Mouse (Mus musculus) T-helper 17 cell (primary cell): ENCODE data around the gene Lrrtm1.

Source experiments
- in situ Hi-C, 2 experiments: fragments of 300-600 bp; cut with MboI, MseI; formaldehyde crosslinking; loops; 1 replicate in 1 of 2; 2 replicates in 1 of 2; pipeline ENCODE4 v1.15.1; 2025; ENCODE audit warnings: high pct_unique_total_duplicates in 2 of 2

Lrrtm1 gene

GRCm38 (mm10) chr6:77242601-77243406 lies at the start of gene Lrrtm1:
Gene Lrrtm1 (plus strand): TSS chr6:77242689.
- in situ Hi-C loops = no loop called here

DNA sequence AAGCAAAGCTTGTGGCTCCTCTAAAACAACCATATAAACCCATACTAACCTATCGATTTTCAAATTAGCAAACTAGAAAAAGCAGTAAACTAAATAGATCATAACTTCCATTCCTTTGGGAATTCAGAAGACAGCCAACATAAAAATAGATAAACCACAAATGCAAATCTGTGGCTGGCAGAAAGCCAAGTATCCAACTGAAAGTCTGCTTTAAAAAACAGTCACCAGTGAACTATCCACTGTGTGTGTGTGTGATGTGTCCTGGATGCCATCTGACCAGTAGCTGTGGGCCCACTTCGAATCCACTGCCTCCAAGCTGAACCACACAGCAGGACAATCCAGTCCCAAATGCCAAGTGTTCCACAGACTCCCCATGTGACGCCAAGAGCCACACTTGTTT lies 45.8 kb upstream of the Lrrtm1 start:
- in situ Hi-C loops = no loop called here

- in situ Hi-C loops = no loop called here
Observed at GRCm38 (mm10) chr6:77199375-77199774, 43.1 kb upstream of the Lrrtm1 start.

GRCm38 (mm10) chr6:77209183-77209582 lies 33.3 kb upstream of the Lrrtm1 start:
- in situ Hi-C loops = no loop called here

GRCm38 (mm10) chr6:77209929-77210328 lies 32.6 kb upstream of the Lrrtm1 start:
- in situ Hi-C loops = no loop called here

- in situ Hi-C loops = no loop called here
Observed at GRCm38 (mm10) chr6:77213757-77214409, 28.6 kb upstream of the Lrrtm1 start.

GRCm38 (mm10) chr6:77215322-77215721 lies 27.2 kb upstream of the Lrrtm1 start:
- in situ Hi-C loops = no loop called here

GRCm38 (mm10) chr6:77218875-77219274 lies 23.6 kb upstream of the Lrrtm1 start:
- in situ Hi-C loops = no loop called here

DNA sequence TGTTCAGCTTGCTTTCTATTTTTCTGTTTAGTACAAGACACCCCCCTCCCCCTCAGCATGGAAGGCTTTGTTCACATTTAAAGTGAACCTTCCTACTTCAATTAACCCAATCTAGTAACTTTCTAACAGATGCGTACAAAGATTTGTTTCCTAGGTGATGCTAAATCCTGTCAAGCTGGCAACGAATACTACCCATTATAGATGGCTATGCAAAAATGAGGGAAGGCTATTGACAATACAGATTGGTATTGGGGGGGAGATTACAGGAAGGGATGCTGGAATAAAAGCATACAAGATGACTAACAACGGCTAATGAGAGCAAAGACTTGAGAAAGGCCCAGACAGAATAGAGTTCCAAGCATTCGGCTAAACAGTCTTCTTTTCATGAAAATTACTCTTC lies 21.7 kb upstream of the Lrrtm1 start:
- in situ Hi-C loops = no loop called here

- in situ Hi-C loops = no loop called here
Observed at GRCm38 (mm10) chr6:77222849-77223638, 19.4 kb upstream of the Lrrtm1 start.

- in situ Hi-C loops = no loop called here
Observed at GRCm38 (mm10) chr6:77240426-77240825, 2.1 kb upstream of the Lrrtm1 start.

GRCm38 (mm10) chr6:77243541-77244231 lies 1.2 kb downstream of the Lrrtm1 start:
- in situ Hi-C loops = no loop called here

- in situ Hi-C loops = no loop called here
Observed at GRCm38 (mm10) chr6:77253480-77253879, 11.0 kb downstream of the Lrrtm1 start.

GRCm38 (mm10) chr6:77256348-77256747 lies 13.9 kb downstream of the Lrrtm1 start:
- in situ Hi-C loops = no loop called here

DNA sequence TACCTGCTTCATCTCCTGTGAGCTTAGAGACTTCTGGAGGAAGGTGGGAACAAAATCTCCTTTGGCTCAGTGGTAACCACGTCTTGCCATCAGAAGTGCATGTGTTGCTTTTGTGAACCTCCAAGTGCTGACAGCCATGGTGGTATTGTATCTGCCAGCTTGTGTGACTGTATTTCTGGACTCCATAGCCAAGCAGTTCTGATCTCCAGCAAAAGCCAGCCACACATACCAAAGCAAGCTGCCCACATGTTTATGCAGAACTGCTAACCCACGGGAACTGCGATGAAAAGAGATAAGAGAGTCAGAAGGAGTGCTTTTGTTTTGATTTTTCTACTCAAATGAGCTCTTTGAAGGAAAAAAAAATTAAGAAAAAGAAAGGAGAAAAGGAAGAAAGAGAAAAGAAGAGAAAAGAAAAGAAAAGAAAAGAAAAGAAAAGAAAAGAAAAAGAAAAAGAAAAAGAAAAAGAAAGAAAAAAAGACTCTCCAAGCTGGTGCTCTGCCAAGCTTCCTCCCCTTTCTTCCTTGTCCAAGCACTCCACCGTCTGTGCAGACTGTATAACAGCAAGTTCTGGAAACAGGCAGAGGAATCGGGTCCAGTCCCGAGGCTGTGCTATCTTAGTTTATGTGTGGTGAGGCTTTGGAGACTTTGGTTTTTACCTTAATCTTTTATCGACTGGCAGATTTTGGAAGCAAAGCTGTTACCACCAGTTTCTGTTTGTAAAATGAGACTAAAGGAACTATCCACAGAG lies 15.0 kb downstream of the Lrrtm1 start:
- in situ Hi-C loops = no loop called here

GRCm38 (mm10) chr6:77265163-77265562 lies 22.7 kb downstream of the Lrrtm1 start:
- in situ Hi-C loops = no loop called here

DNA sequence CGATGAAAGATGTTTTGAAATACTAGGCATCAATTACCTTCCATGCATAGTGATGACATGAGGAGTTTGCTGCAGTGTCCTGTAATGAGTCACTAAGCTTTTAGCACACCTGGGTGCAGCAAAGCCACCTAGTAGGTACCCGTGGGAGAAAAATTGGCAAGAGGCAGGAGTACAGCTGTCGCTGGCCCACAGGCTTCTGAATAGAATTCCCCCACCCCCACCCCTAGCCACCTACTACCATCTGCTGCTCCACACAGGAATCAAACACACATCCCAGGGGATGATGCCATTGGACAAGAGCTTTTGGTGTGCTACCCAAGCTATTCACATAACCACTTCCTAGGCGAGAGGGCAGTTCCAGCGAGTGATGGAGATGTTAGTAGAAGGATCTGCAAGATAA lies 36.3 kb downstream of the Lrrtm1 start:
- in situ Hi-C loops = no loop called here

DNA sequence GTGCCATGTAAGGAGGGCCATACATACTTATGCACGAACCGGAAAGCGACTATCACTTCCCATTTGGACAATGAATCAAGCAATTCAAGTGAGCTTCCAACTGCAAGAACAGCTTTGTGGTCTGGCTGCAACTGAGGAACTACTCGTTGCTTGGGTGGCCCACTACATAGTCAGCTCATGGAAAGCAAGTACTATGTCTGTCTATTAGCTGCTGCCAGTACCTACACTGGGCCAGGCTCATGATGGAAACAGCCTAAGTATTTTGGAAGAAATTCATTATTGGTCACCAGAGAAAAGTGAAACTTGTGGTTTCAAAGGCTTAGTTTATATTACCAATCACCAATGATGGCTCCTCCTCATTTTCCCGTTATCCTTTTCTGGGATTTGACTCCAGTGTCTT lies 43.8 kb downstream of the Lrrtm1 start:
- in situ Hi-C loops = loop anchor here in 1 of 2 experiments (10.0 kb wide), 1 partner anchor 568 kb away; no protein-coding TSS in a partner anchor

DNA sequence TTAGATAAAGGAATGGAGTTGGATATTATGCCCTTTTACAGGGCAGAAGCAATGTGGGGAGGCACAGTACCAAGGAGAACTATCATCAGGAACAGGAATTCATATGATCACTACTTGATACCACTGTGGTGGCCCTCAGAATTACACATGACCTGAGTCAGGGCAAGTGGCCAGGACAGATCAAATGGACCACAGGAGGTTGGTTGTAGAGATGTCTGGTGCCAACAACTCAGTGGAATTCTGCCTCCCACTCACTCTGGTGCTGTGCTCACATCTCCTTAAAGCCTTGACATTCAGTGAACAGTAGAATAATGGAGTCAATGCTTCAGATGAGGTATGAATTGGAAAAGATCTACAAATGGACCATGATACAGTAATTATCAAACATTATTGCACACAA lies 45.9 kb downstream of the Lrrtm1 start:
- in situ Hi-C loops = loop anchor here in 1 of 2 experiments (10.0 kb wide), 1 partner anchor 566 kb away; no protein-coding TSS in a partner anchor

DNA sequence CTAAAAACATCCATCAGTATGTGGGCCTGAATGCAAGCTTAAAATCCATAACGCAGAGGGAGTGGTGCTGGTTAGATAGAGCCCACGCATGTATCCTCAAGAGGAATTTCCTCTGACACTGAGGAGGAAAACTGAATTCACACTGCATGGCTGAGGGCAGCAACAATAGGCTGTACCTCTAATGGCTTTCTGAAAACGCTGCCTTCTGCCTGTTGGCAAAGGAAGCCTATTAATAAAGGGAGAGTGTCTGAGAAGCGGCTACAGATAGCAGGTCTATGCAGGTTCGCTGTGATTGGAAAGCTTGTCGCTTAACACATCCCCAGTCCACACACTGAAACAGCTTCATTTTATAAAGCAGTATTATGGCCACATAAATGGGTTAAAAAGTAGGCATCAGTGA lies 48.9 kb downstream of the Lrrtm1 start:
- in situ Hi-C loops = no loop called here

DNA sequence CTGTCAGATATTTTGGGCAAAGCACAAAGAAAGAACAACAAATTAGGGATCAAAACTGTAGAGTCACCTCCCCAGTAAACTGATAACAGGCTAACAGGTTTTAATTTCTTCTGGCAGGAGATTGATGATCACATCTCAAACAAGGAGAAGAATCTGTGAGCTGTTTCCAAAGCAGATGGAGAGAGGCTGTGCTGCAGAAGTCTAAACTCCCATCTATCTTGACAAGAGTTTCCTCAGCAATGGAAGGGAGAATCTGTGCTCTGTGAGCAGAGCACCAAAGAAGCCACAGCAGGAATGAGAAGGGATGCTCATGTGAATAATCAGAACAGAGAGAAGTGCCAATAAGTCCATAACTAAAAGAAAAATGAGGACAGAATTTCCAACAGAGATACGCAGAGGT lies 58.8 kb downstream of the Lrrtm1 start:
- in situ Hi-C loops = loop anchor here in 1 of 2 experiments (25.0 kb wide), 1 partner anchor 1814 kb away; no protein-coding TSS in a partner anchor
